ENCODE assay signal across 26 mouse cellular contexts in genomic region chr13:46446062-46446461, GRCm38 (mm10). TPM values are rescaled to one million over a fixed set of nuclear protein-coding genes. Genes with fewer than 3 reads are reported as not detected.
"Had no signal": no experiment of that assay in that cellular context is flagged by ENCODE, and none has a peak within 500 bp of the region (broad histone marks: within the 10 kb centered on the region; RNA-seq: fewer than 3 reads in every experiment).

No protein-coding gene starts in this region.

- DNase-seq: cerebellum, adult 18-20 months; cerebellum, adult 2 months; cerebellum, adult 8-10 months; cerebellum, adult 9-10 months; cerebellum, adult 9-11 months; cerebellum, postnatal 10 days; cerebellum, postnatal 14 days; cerebellum, postnatal 25 days; cerebellum, postnatal 36 days; embryo, embryonic 11 days; forebrain, postnatal 0 days; heart, adult 11 months; heart, adult 18-20 months; heart, adult 2 months had no signal

- H3K4me3 ChIP-seq: embryonic facial prominence, embryonic 10.5 days; embryonic facial prominence, embryonic 12.5 days; embryonic facial prominence, embryonic 13.5 days; embryonic facial prominence, embryonic 15.5 days; erythroblast, embryonic 14.5 days; forebrain, embryonic 10.5 days; forebrain, embryonic 12.5 days; forebrain, embryonic 13.5 days; forebrain, embryonic 15.5 days; heart, adult 2 months; heart, embryonic 10.5 days had no signal

- H3K27ac ChIP-seq: embryonic facial prominence, embryonic 10.5 days; embryonic facial prominence, embryonic 12.5 days; embryonic facial prominence, embryonic 13.5 days; embryonic facial prominence, embryonic 15.5 days; forebrain, embryonic 10.5 days; forebrain, embryonic 12.5 days; forebrain, embryonic 13.5 days; forebrain, embryonic 15.5 days; heart, adult 2 months had no signal

RNA-seq across cellular contexts. Expression of gene Rbm24, which starts 27.8 kb away (rescaled TPM):
- total RNA-seq: common myeloid progenitor, adult 5-6 weeks; granulocyte monocyte progenitor cell, adult 5-6 weeks had no signal

RNA-seq across cellular contexts. Expression of gene Cap2, which starts 55.6 kb away (rescaled TPM):
- total RNA-seq: granulocyte monocyte progenitor cell, adult 5-6 weeks had no signal
